Mouse (Mus musculus) stomach, postnatal 0 days (tissue): ENCODE data around the gene Dnaja3. TPM values are rescaled to one million over a fixed set of nuclear protein-coding genes. Genes with fewer than 3 reads are reported as not detected.

Source experiments
- ATAC-seq: fragments of 200-750 bp; cut with Nextera tagmentation; 2 replicates; pipeline ENCODE4 v1.8.0; 2017; ENCODE audit not compliant: low FRiP score, low TSS enrichment
- DNase-seq: peaks from one replicate; pipeline ENCODE4 v3.0.0-alpha.2; 2016; ENCODE audit warnings: low spot score
- H3K27ac ChIP-seq: fragments of 300-500 bp; sonication (generic); replicated peaks from 2 replicates; pipeline ENCODE4 v1.5.1; 2014; ENCODE audit warnings: mild to moderate bottlenecking, control low read depth
- H3K27me3 ChIP-seq: fragments of 300-500 bp; sonication (generic); 2 replicates; pipeline ENCODE4 v1.6.1; 2014; ENCODE audit warnings: low read length; ENCODE audit not compliant: control insufficient read depth, insufficient read depth
- H3K36me3 ChIP-seq: fragments of 300-500 bp; sonication (generic); 2 replicates; pipeline ENCODE4 v1.6.1; 2014; ENCODE audit warnings: low read length, mixed read lengths; ENCODE audit not compliant: control insufficient read depth, insufficient read depth
- H3K4me1 ChIP-seq: fragments of 300-500 bp; sonication (generic); replicated peaks from 2 replicates; pipeline ENCODE4 v1.6.1; 2014; ENCODE audit warnings: antibody characterized with exemption; ENCODE audit not compliant: control insufficient read depth, insufficient read depth
- H3K4me2 ChIP-seq: fragments of 300-500 bp; sonication (generic); replicated peaks from 2 replicates; pipeline ENCODE4 v1.6.1; 2014; ENCODE audit warnings: low read depth, mild to moderate bottlenecking, control low read depth, moderate library complexity
- H3K4me3 ChIP-seq: fragments of 300-500 bp; sonication (generic); 2 replicates; pipeline ENCODE4 v1.5.1; 2014; ENCODE audit warnings: low read depth, low read length, control low read depth
- H3K9ac ChIP-seq: fragments of 300-500 bp; sonication (generic); 2 replicates; pipeline ENCODE4 v1.6.1; 2014; ENCODE audit warnings: mild to moderate bottlenecking, low read length, control low read depth, mixed read lengths
- H3K9me3 ChIP-seq: fragments of 300-500 bp; sonication (generic); 2 replicates; pipeline ENCODE4 v1.6.1; 2016; ENCODE audit warnings: low read length; ENCODE audit not compliant: control insufficient read depth
- CTCF ChIP-seq: IDR thresholded peaks from 2 replicates; pipeline ENCODE4 v1.5.1; 2016; ENCODE audit warnings: antibody characterized with exemption, low read depth, mild to moderate bottlenecking, moderate library complexity
- EP300 ChIP-seq: optimal IDR thresholded peaks from 2 replicates; pipeline ENCODE3; 2016; ENCODE audit warnings: antibody characterized with exemption
- WGBS: fragments of 180-500 bp; shearing (Covaris S2); extraction: QIAGEN DNeasy Blood & Tissue Kit; methylation state at CpG from one replicate; pipeline ENCODE4 v1.1.7; 2014; 5-methylcytosine and 5-hydroxymethylcytosine counted together
- polyA plus RNA-seq: library from polyadenylated mRNA; unstranded; fragments of >200 nt; fragmentation: Nextera tagmentation; extraction: Ambion mirVana; gene quantifications from 2 replicates; pipeline ENCODE4 v1.2.1, GENCODE M21; 2015

Dnaja3 gene
- polyA plus RNA-seq, 1 experiment from 2014 or later, result 47.0 TPM

DNA sequence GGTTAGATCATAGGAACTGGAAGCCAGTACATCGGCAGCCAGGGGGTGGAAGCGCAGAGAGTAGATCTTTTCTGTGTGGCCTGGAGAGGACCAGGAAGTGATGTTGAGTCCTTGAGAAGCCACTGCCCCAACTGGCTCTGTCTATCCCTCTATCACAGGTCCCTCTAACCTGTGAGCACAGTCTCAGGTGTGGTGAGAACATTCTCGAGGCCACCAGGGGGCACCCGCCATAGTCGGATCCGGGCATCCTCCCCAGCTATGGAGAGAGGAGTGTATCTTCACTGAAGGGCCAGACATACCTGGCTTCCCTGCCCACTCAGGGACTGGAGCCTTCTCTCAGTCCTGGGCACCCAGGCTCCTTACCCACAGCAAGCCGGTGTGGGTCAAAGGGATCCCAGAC is 7.7 kb upstream of the Dnaja3 start:
- H3K4me1 ChIP-seq, result no peaks in the 10 kb centered on the region
- WGBS, result 37% methylated on average over 7 of the region's 7 CpGs
- peak; percentile 74 for DNase-seq
- no peak overlapping the region for H3K27ac ChIP-seq
- H3K36me3 ChIP-seq, result peaks cover 3% of the 10 kb centered on the region
- H3K27me3 ChIP-seq, result no peaks in the 10 kb centered on the region
- H3K4me2 ChIP-seq, result no peak overlapping the region
- no peak overlapping the region for H3K4me3 ChIP-seq
- H3K9ac ChIP-seq, result no peak overlapping the region
- TF ChIP-seq CTCF (peak; percentile 76), EP300 (no peak)
- H3K9me3 ChIP-seq, result no peaks in the 10 kb centered on the region
- peak; percentile 66 for ATAC-seq

DNA sequence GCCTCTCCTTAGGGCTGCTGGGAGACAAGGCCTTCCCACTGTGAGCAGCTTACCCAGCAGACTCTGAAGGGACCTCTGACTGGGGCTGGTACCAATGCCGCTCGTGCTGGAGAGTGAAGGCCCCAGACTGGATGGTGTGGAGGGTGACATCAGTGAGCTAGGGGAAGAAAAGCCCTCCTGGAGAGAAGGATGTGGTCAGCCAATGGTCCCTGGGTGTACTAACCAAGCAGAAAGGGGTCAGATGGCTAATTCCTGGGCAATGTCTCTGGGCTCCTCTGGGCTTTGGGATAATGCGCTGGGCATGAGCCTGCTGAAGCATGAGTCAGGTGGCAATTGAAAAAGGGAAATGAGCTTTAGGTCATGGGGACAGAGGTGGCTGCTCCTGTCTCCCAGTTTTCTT is 6.1 kb upstream of the Dnaja3 start:
- 97% methylated on average over 3 of the region's 3 CpGs for WGBS
- no peak for ATAC-seq
- H3K9ac ChIP-seq, result no peak overlapping the region
- no peaks in the 10 kb centered on the region for H3K27me3 ChIP-seq
- H3K4me3 ChIP-seq, result no peak overlapping the region
- H3K4me2 ChIP-seq, result no peak overlapping the region
- H3K4me1 ChIP-seq, result no peaks in the 10 kb centered on the region
- no peak overlapping the region for H3K27ac ChIP-seq
- no peaks in the 10 kb centered on the region for H3K9me3 ChIP-seq
- DNase-seq, result no peak
- no peak for TF ChIP-seq CTCF
- TF ChIP-seq EP300, result no peak
- no peaks in the 10 kb centered on the region; the same call in none of the 2 replicates for H3K36me3 ChIP-seq

DNA sequence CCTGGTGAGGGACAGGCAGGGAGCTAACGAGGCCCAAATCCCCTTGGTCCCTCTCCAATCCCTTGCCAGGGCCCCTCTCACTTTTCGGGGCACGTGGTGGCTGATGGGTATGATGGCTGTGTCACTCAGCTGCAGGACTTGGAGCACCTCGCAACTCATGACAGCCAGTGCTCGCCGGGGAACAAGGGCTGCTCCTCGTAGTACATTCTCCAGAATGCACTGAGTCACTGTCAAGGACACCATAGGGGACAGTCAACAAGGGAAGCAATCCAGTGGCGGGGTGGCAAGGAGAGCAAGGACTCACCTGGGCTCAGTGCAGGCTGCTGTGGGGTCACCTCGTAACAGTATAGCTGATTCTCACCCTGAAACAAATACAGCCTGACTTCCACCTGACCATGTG is 5.1 kb upstream of the Dnaja3 start:
- H3K4me2 ChIP-seq, result no peak overlapping the region
- ATAC-seq, result no peak
- no peaks in the 10 kb centered on the region for H3K27me3 ChIP-seq
- DNase-seq, result no peak
- no peaks in the 10 kb centered on the region for H3K4me1 ChIP-seq
- H3K9ac ChIP-seq, result no peak overlapping the region
- H3K4me3 ChIP-seq, result no peak overlapping the region
- H3K27ac ChIP-seq, result no peak overlapping the region
- 87% methylated on average over 9 of the region's 9 CpGs for WGBS
- TF ChIP-seq EP300 (no peak), CTCF (no peak)
- H3K36me3 ChIP-seq, result no peaks in the 10 kb centered on the region; the same call in none of the 2 replicates
- H3K9me3 ChIP-seq, result no peaks in the 10 kb centered on the region

DNA sequence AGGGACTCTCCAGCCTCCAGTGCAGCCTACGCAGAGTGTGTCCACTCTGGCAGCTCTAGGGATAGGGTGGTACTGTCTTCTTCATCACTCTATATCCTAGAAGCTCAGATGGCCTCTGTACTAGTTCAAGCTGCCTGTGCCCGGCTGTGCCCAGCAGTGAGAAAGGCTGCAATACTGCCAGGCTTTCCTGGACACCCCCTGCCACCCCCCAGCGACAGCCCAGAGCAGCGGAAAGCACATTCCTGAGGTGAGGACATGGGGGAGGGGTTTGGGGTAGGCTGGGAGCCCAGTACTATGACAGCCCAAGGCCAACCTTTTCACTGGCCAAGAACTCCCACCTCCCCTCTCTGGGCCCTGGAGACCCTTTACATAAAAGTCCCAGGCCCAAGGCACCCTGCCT is 4.0 kb upstream of the Dnaja3 start:
- Histone ChIP-seq H3K4me2 (no peak overlapping the region), H3K27ac (no peak overlapping the region), H3K9me3 (no peaks in the 10 kb centered on the region), H3K9ac (no peak overlapping the region), H3K4me1 (peaks cover 2% of the 10 kb centered on the region; the same call in 1 of the 2 replicates), H3K36me3 (no peaks in the 10 kb centered on the region; the same call in none of the 2 replicates), H3K27me3 (no peaks in the 10 kb centered on the region), H3K4me3 (no peak overlapping the region)
- TF ChIP-seq CTCF (no peak), EP300 (no peak)
- WGBS, result 73% methylated on average over 4 of the region's 4 CpGs
- no peak for DNase-seq
- ATAC-seq, result no peak

DNA sequence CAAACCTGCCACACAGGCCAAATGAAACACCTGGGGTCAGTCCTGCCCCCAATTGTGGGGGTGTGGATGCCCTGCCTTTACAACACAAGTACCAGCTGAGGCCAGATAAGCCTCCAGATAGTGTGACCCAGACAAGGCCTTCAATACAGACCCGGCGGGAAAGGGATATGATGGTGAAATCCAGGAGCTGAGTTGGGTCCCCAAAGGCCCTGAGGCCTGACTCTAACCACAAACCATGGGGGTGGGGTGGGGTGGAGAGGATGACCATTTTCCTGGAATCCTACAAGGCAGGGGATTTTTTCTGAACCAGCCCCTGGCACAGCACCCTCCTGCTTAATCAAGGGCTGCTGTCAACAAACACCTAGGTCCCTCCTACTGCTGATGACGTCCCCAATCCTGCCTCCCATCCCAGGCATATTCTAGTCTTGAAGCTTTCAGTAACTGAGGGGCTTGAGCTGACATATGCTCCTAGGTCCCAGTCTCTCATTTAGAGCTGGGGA is 848 bp upstream of the Dnaja3 start:
- no peak for ATAC-seq
- H3K9ac ChIP-seq, result no peak overlapping the region
- WGBS, result 86% methylated on average over 3 of the region's 3 CpGs

DNA sequence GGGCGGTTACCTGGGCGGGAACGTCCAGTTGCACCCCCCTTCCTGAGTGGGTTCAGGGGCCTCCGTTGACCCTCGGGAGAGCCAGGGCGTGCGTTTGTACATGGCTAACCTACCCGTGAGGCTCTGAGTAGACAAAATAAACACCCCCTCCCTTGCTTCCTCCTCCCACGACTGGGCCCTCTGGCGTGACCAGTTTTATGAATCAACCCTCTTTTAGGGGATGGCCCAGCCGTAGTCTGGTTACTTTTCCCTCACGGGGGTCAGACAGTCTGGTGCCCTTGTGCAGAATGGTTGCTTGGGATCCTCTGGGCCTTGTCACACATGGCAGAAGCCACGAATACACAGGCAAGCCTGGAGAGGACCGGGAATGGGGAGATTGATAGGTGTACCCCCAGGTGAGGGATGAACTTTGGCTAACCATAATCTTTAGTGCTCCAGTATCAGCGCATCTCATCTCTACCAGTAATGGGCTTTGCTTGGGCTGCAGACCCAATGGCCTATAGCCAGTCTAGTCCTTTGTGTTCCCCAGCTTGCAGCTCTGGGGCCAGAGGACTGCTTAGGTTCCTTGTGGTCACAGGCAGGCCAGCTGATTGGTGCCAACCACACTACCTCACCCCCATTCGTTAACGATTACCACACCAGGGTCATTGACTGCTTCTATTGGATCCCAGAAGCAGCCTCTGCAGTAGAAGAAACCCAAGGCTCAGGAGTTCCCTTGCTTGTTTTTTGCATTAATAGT is 647 bp downstream of the Dnaja3 start:
- Histone ChIP-seq H3K9ac (peak overlapping the region; percentile 82), H3K36me3 (no peaks in the 10 kb centered on the region), H3K9me3 (no peaks in the 10 kb centered on the region), H3K27ac (peak overlapping the region; percentile 94), H3K27me3 (no peaks in the 10 kb centered on the region), H3K4me2 (peak overlapping the region; percentile 83), H3K4me1 (peaks cover 23% of the 10 kb centered on the region), H3K4me3 (peak overlapping the region; percentile 69)
- TF ChIP-seq CTCF (no peak), EP300 (no peak)
- DNase-seq (peak; percentile 73), ATAC-seq (peak; percentile 65)
- 5% methylated on average over 17 of the region's 17 CpGs for WGBS

More for the DNA sequence above, 848 bp upstream of the Dnaja3 start:
- no peak overlapping the region for H3K4me3 ChIP-seq
- H3K4me2 ChIP-seq, result no peak overlapping the region
- peaks cover 19% of the 10 kb centered on the region for H3K4me1 ChIP-seq
- H3K9me3 ChIP-seq, result no peaks in the 10 kb centered on the region
- H3K27ac ChIP-seq, result no peak overlapping the region
- no peaks in the 10 kb centered on the region; the same call in 1 of the 2 replicates for H3K36me3 ChIP-seq
- TF ChIP-seq EP300 (no peak), CTCF (no peak)
- H3K27me3 ChIP-seq, result no peaks in the 10 kb centered on the region
- DNase-seq, result no peak
